Mouse (Mus musculus): Measurements from ENCODE around the gene Asap2.

- no peak for TF ChIP-seq TBP (IDR thresholded peaks at IDR 0.05; ENCODE audit: low read depth, low read length)
- no peak for TF ChIP-seq CTCF (IDR thresholded peaks at IDR 0.05 in 2 of 3, conservative IDR thresholded peaks at IDR 0.05 in 1 of 3; ENCODE audit: control insufficient read depth in 1 of 3, insufficient read depth in 1 of 3, low read depth in 2 of 3, low read length in 3 of 3, poor library complexity in 1 of 3, severe bottlenecking in 1 of 3)
- TF ChIP-seq E2F4 (IDR thresholded peaks at IDR 0.05; ENCODE audit: borderline replicate concordance, low read depth, low read length): no peak
- no peak for TF ChIP-seq MAFK (IDR thresholded peaks at IDR 0.05; ENCODE audit: borderline replicate concordance, low read depth, low read length)
- no peak for TF ChIP-seq POLR2A (IDR thresholded peaks at IDR 0.05; ENCODE audit: control insufficient read depth in 1 of 2, insufficient read depth in 1 of 2, low read depth in 1 of 2, low read length in 2 of 2, poor library complexity in 1 of 2)
- TF ChIP-seq ZC3H11A (IDR thresholded peaks at IDR 0.05; ENCODE audit: low read depth, low read length): no peak
Observed at GRCm38 (mm10) chr12:21305741-21306140, 315.5 kb downstream of the Asap2 start.

Measured in MEL (cell line).